Mouse (Mus musculus) C2C12 (cell line): Measurements from ENCODE around the gene Mrvi1. TPM values are rescaled to one million over a fixed set of nuclear protein-coding genes. Genes with fewer than 3 reads are reported as not detected.
"Not testable (repeated sequence)": the region's sequence is repeated elsewhere in the genome, so short reads cannot be mapped to it uniquely, and the experiment has no call there.

Experiments
- H3K27me3 ChIP-seq: one replicate; pipeline ENCODE4 v1.6.1; 2011; ENCODE audit not compliant: control insufficient read depth, insufficient read depth, insufficient read length
- H3K36me3 ChIP-seq: one replicate; pipeline ENCODE4 v1.6.1; 2011; ENCODE audit not compliant: control insufficient read depth, insufficient read depth
- H3K4me3 ChIP-seq: one replicate; pipeline ENCODE4 v1.5.1; 2011; ENCODE audit warnings: mild to moderate bottlenecking, control low read depth; ENCODE audit not compliant: poor library complexity, insufficient read depth, severe bottlenecking
- H3K79me2 ChIP-seq: one replicate; pipeline ENCODE4 v1.6.1; 2011; ENCODE audit not compliant: control insufficient read depth, insufficient read depth
- H3K79me3 ChIP-seq: one replicate; pipeline ENCODE4 v1.6.1; 2011; ENCODE audit warnings: low read depth, control low read depth
- H3ac ChIP-seq: one replicate; pipeline ENCODE3; 2011; ENCODE audit warnings: low read depth; ENCODE audit not compliant: control insufficient read depth, insufficient read length
- CEBPB ChIP-seq: IDR thresholded peaks from one replicate; pipeline ENCODE4 v1.6.1; 2011; ENCODE audit warnings: low read depth, mild to moderate bottlenecking, control low read depth, moderate library complexity
- CTCF ChIP-seq: IDR thresholded peaks from one replicate; pipeline ENCODE4 v1.5.1; 2011; ENCODE audit not compliant: control insufficient read depth, insufficient read depth, insufficient read length
- FOSL1 ChIP-seq: IDR thresholded peaks from one replicate; pipeline ENCODE4 v1.8.0; 2011; ENCODE audit warnings: mild to moderate bottlenecking, low read length; ENCODE audit not compliant: poor library complexity, insufficient read depth, severe bottlenecking
- MAX ChIP-seq: IDR thresholded peaks from one replicate; pipeline ENCODE4 v1.6.1; 2011; ENCODE audit warnings: mild to moderate bottlenecking, control low read depth
- MYOD1 ChIP-seq: IDR thresholded peaks from one replicate; pipeline ENCODE4 v1.6.1; 2011; ENCODE audit warnings: low read depth; ENCODE audit not compliant: control insufficient read depth, insufficient read length
- MYOG ChIP-seq: IDR thresholded peaks from one replicate; pipeline ENCODE4 v1.6.1; 2011; ENCODE audit not compliant: control insufficient read depth, insufficient read length; ENCODE audit errors: extremely low read depth
- USF1 ChIP-seq: IDR thresholded peaks from one replicate; pipeline ENCODE4 v1.6.1; 2011; ENCODE audit warnings: low read depth, mild to moderate bottlenecking, control low read depth, moderate library complexity
- polyA plus RNA-seq: library from polyadenylated mRNA; unstranded; fragments of >200 nt; fragmentation: generic; extraction: Trizol; gene quantifications from one replicate; pipeline ENCODE4 v1.2.1, GENCODE M21; 2012; ENCODE audit warnings: missing spikeins

Gene Mrvi1
- polyA plus RNA-seq, 1 experiment, result 0.05 TPM

DNA sequence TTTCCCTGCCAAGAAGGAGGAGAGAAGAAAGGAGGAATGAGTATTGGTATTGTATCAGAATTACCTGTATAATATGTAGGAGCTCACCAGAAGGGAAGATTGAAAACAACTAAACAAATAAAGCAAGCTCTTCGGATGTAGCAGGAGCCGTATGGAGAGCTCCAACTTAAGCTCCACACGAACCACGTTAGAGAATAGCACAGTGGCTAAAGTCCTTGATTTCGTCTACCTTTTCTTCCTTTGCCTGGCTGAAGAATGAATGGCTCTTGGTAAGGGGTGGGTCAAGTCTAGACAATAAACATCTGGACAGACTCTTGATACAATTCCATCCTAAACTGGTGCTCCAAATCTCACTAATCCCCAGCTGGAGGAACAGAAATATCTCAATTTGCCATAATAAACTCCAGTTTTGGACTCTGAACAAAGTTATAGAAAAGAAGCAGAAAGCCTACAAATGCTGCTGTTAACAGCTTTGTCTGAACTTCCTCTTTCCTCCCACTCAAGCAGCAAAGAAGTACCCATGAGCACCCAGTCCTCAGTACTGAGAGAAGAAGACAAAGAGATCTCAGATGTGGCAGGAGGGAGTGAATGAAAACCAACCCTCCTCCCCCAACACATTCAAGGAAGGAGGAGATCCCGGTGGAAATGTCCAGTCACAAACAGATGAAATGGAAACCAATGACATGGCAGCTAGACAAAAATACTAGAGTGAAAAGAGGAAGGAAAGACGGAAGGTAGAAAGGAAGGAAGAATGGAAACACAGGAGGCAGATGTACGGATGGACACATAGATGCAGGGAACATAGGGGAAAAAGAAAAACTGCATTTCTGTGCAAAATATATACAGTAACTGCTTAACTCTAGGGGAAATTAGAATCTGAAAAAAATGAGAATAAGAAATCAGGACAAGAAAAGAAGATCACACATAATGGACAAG, 73.8 kb downstream of the Mrvi1 start:
- Histone ChIP-seq H3K4me3 (no peak overlapping the region), H3K27me3 (peaks cover 10% of the 10 kb centered on the region), H3K79me2 (no peaks in the 10 kb centered on the region), H3K36me3 (no peaks in the 10 kb centered on the region), H3ac (no peak overlapping the region), H3K79me3 (no peaks in the 10 kb centered on the region)
- TF ChIP-seq FOSL1 (no peak), MAX (no peak), CTCF (no peak), USF1 (no peak), CEBPB (no peak), MYOG (no peak), MYOD1 (no peak)

GRCm38 (mm10) chr7:110906566-110906965, 75.7 kb downstream of the Mrvi1 start:
- H3K36me3 ChIP-seq, result no peaks in the 10 kb centered on the region
- H3K4me3 ChIP-seq, result no peak overlapping the region
- peaks cover 11% of the 10 kb centered on the region for H3K27me3 ChIP-seq
- TF ChIP-seq MYOG (no peak), MYOD1 (no peak), MAX (no peak)
- H3K79me2 ChIP-seq, result no peaks in the 10 kb centered on the region
- no peak overlapping the region for H3ac ChIP-seq
- no peaks in the 10 kb centered on the region for H3K79me3 ChIP-seq

DNA sequence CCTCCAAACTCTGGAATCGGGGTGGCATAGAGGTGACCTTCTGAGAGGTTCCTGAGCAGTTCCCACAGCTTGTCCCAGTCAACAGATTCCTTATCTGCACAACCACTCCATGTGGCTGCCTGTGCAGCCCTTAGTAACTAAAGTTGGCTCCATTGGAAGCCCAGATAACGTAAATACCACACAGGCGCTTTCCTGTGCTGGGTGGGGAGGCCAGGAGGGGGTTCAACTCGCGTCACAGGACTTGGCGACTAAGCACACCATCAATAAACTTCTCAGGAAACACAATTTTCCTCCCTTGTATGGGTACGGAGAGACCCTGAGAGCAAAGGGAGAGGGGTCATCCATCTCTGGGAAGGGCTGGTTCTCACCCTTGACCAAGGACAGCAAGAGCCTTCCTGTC, 79.0 kb downstream of the Mrvi1 start:
- Histone ChIP-seq H3K4me3 (no peak overlapping the region), H3ac (no peak overlapping the region), H3K79me2 (no peaks in the 10 kb centered on the region), H3K27me3 (peaks cover 20% of the 10 kb centered on the region), H3K36me3 (no peaks in the 10 kb centered on the region), H3K79me3 (no peaks in the 10 kb centered on the region)
- no peak for TF ChIP-seq MYOD1
- no peak for TF ChIP-seq MAX
- no peak for TF ChIP-seq CTCF
- TF ChIP-seq MYOG, result no peak
- TF ChIP-seq FOSL1, result no peak
- TF ChIP-seq USF1, result no peak
- TF ChIP-seq CEBPB, result no peak

GRCm38 (mm10) chr7:110897202-110897601, 85.1 kb downstream of the Mrvi1 start:
- H3K79me3 ChIP-seq, result no peaks in the 10 kb centered on the region
- peaks cover 10% of the 10 kb centered on the region for H3K27me3 ChIP-seq
- H3K79me2 ChIP-seq, result no peaks in the 10 kb centered on the region
- H3ac ChIP-seq, result no peak overlapping the region
- TF ChIP-seq MYOD1, result no peak
- TF ChIP-seq CTCF, result no peak
- no peak for TF ChIP-seq CEBPB
- no peak for TF ChIP-seq MYOG
- TF ChIP-seq FOSL1, result no peak
- TF ChIP-seq USF1, result no peak
- TF ChIP-seq MAX, result no peak
- no peaks in the 10 kb centered on the region for H3K36me3 ChIP-seq
- no peak overlapping the region for H3K4me3 ChIP-seq

DNA sequence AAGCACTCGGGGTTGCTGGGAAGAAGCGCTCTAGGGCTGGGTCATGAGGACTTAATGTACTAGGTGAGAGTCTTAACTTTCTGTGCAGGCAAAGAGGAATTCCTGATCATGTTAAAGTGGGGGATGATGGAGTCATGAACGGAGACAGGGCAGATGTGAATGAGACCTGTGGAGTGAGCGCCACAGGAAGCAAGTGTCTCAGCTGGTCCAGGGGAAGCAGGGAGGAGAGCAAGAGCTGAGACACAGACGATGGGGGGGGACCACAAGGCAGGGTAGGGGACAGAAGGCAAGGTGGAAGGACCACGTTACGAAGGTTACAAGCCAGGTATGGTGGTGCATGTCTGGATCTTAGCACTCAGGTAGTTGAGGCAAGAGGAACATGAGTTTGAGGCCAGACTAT, 85.8 kb downstream of the Mrvi1 start:
- Histone ChIP-seq H3K27me3 (peaks cover 8% of the 10 kb centered on the region), H3K79me2 (no peaks in the 10 kb centered on the region)
- TF ChIP-seq CTCF (no peak), CEBPB (no peak), MAX (no peak)

DNA sequence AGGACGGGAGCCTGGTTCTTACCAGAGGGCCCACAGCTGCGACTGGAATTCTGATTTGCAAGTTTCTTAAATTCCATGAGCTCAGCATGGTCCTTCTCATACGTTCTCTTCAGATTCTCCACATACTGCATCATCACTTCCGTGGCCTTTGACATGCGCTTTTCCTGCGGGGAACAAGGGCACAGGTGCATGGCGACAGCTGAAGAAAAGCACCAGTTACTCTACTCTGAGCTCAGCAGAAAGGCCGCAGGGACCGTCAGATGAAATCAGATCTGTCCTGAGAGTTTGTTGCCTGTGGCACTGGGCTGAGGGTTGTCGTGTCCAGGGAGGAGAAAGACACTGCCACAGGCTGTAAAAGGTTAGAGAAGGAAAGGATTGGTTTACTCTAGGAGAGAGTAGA, 86.5 kb downstream of the Mrvi1 start:
- H3K36me3 ChIP-seq, H3K27me3 ChIP-seq, H3K79me3 ChIP-seq, H3K79me2 ChIP-seq, H3K4me3 ChIP-seq, H3ac ChIP-seq: not testable (repeated sequence)

More for the DNA sequence above, 85.8 kb downstream of the Mrvi1 start:
- Histone ChIP-seq H3K36me3 (no peaks in the 10 kb centered on the region), H3K79me3 (no peaks in the 10 kb centered on the region), H3ac (no peak overlapping the region), H3K4me3 (no peak overlapping the region)
